Mouse (Mus musculus) lung, adult 18-20 months (tissue): ENCODE data around the gene Umad1.

Experiments used
- DNase-seq, 2 experiments: peaks; one replicate each; pipeline ENCODE4 v3.0.0; 2022; ENCODE audit warnings: mixed read lengths in 2 of 2

Umad1 gene

DNA sequence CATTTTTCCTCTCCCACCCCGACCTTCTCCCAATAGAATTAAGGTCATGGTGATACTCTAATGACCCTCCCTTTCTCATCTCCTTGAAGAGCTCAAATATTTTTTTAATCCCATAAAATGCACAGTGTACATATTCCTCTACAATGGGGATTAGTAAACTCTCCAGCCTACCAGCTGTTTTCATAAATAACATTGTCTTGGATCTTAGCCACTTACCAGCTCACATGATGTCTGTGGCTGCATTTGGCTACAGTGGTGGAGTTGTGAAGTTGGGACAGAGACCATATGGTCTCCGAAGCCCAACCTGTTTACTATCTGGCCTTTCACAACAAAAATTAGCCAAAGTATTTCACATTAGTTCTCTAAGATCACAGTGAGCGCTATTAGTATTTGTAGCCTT is 111.5 kb downstream of the Umad1 start:
- DNase-seq, result no peak

GRCm38 (mm10) chr6:8373051-8373450 is 114.0 kb downstream of the Umad1 start:
- DNase-seq, result no peak

- DNase-seq, result no peak
Measured at GRCm38 (mm10) chr6:8373851-8374250, 114.8 kb downstream of the Umad1 start.

- DNase-seq, result no peak
Measured at GRCm38 (mm10) chr6:8374290-8374689, 115.2 kb downstream of the Umad1 start.

- DNase-seq, result no peak
Measured at GRCm38 (mm10) chr6:8374712-8375111, 115.6 kb downstream of the Umad1 start.

GRCm38 (mm10) chr6:8376351-8376750 is 117.3 kb downstream of the Umad1 start:
- DNase-seq, result no peak

DNA sequence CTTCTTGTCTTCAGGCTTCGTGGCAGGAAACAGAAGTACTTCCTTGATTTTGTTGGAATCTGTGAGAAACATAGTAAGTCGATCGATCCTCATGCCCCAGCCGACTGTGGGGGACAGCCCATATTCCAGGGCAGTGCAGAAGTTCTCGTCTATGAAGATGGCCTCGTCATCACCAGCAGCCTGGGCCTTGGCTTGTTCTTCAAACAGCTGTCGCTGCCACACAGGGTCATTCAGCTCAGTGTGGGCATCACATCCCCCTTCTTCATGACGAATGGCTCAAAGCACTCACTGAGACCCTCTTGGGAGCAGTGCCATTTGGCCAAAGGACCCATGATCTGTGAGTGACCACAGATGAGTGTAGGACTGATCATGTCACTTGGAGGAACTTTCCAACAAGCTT is 118.6 kb downstream of the Umad1 start:
- DNase-seq, result no peak

DNA sequence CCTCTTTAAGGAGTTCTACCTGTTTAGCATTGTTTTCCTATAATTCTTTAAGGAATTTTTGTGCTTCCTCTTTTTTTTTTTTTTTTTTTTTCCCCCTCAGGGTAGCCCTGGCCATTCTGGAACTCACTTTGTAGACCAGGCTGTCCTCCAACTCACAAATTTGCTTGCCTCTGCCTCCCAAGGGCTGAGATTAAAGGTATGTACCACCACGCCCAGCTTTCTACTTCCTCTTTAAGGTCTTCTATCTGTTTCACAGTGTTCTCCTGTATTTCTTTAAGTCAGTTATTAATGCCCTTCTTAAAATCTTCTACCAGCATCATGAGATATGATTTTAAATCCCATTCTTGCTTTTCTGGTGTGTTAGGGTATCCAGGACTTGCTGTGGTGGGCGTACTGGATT is 130.2 kb downstream of the Umad1 start:
- no peak for DNase-seq

GRCm38 (mm10) chr6:8390296-8390695 is 131.2 kb downstream of the Umad1 start:
- no peak for DNase-seq

GRCm38 (mm10) chr6:8390935-8391334 is 131.8 kb downstream of the Umad1 start:
- no peak for DNase-seq

DNA sequence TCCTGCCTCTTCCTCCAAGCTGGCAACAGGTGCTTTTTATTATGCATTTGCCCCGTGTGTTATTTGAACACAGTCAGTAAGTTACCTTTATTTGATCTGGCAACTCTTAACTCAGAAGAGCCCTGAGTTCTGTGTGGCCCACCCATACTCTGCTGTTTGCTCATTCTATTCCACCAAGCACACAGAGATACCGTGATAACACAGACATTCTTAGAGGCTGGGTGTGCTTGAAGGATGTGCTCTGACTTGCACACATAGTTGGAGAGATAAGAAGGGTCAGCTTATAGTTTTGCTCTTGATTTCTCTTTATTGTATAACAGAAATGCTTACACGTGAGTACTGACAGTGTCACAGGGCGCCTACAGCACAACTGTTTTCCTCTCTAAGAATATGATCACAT is 133.9 kb downstream of the Umad1 start:
- no peak for DNase-seq

- DNase-seq, result no peak
Measured at GRCm38 (mm10) chr6:8394044-8394443, 135.0 kb downstream of the Umad1 start.

DNA sequence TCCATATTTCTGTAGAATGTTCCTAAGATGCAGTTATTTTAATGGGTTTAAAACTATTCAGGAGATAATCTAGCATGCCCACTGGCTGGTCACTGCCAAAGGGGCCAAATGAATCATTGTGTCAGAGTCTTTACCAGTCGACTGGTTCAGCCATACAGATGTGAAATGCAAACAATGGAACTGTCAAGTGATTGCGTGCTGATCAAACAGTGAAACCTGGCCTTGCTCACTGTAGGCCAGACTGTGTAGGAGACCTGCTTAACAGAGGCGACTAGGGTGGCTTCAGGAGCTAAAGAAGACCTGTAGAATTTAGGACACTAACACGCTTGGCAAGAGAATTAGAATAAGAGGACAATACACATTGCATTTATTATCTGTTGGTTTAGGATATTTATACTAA is 136.0 kb downstream of the Umad1 start:
- DNase-seq, result no peak

- DNase-seq, result no peak
Measured at GRCm38 (mm10) chr6:8397252-8397651, 138.2 kb downstream of the Umad1 start.

DNA sequence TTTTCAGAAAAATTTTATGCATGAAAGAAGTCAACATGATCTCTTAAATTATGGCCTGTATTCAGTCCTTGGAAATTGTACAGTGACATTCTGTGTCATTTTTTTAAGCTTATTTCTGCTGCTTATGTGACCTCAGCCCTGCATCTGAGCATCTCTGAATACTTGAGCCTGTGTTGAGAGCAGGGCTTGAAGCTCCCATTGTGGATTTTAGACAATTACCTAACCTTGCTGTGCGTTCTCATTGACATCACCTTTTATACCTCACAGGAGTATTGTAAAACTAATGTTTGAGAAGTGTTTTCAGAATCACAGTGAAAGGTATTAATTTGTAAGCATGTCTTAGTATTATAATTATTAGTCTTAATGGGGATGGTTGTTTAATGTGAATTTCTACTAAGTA is 140.6 kb downstream of the Umad1 start:
- DNase-seq, result no peak

DNA sequence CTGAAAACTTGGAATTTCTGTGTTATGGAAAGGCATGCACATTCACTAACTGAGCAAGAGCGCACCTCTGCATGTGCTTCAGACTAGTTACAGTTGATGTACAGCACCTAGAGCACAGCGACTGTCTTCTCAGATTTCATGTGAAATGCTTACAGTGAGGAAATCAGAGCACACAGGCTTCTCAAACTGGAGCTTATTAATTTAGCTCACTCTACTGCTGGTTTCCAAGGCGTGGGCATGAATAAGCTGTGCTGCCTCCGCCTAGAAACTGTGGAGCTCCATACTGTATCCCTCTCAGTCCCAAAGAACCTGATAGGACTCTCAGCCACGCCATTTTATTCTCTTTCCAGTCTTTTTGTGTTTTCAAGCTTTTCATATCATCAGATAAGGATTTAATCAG is 144.0 kb downstream of the Umad1 start:
- DNase-seq, result no peak

- no peak for DNase-seq
Measured at GRCm38 (mm10) chr6:8405844-8406243, 146.8 kb downstream of the Umad1 start.

- DNase-seq, result no peak
Measured at GRCm38 (mm10) chr6:8408332-8408731, 149.2 kb downstream of the Umad1 start.

DNA sequence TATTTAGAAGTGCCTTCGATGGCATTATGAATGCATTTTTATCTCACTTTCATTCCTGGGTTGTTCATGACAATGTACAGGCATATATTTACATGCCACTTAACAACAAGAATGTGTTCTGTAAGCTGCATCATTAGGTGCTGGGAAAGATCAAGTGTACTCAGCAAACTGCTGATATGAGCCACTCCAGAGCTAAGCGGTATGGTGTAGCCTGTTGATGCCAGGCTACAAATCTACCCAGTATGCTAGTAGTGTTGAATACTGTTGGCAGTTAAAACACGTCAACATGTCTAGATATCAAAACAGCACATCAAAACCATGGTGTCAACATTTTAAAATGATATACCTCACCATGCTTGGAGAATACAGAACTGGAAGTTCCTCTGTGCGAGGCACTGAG is 150.8 kb downstream of the Umad1 start:
- DNase-seq, result no peak

GRCm38 (mm10) chr6:8412845-8413598 is 153.9 kb downstream of the Umad1 start:
- DNase-seq, result no peak

DNA sequence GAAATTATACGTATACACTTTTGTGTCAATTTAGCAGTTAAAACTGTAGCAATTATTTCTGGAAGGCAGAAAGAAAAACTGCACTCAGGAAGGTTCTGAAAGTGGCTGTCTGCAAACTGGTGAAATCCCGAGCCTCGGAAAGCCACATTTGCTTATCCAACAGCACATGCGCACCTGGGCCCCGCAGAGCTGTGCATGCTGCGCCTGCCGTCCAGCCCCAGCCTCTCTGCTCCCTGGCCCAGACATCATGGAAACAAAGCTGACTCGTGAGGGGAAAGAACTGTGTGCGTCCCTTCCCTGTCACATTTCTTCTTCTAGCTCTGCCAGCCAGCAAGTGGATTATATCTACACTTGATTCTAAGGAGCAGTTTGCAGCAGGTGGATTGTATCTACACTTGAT is 154.9 kb downstream of the Umad1 start:
- no peak for DNase-seq

DNA sequence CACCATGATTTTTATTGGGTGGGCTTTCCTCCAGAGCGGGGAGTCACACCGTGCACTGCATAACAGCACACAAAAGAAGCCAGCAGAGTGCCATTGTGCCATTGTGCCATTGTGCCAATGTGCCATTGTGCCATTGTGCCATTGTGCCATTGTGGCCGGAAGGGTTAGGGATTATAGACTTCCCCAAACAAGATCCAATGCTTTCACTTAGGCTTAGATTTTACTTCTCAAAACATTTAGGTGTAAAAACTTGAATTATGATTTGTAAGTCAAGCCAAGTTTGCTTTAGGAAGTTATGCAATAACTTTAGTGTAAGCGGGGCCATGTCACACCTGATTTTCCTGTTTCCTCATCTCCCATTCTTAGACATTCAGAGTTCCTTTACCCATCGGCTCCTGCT is 156.7 kb downstream of the Umad1 start:
- no peak for DNase-seq

- DNase-seq, result peak; percentile 18 to 57
Measured at GRCm38 (mm10) chr6:8416802-8417569, 157.9 kb downstream of the Umad1 start.

GRCm38 (mm10) chr6:8419485-8420186 is 160.5 kb downstream of the Umad1 start:
- no peak for DNase-seq
